Mouse (Mus musculus) Patski (cell line): Measurements from ENCODE around the gene Myf6. TPM values are rescaled to one million over a fixed set of nuclear protein-coding genes. Genes with fewer than 3 reads are reported as not detected.
A peak's percentile ranks its signal among the peaks of the same experiment; 100 is the strongest.

Experiments
- ATAC-seq: fragments of 100-300 bp; one replicate; pipeline ENCODE4 v1.8.0; 2021
- CTCF ChIA-PET: fragments of 350-600 bp; sonication (Branson Sonifier 250); formaldehyde crosslinking; loops from one replicate; lab custom pipeline; 2022; ENCODE audit warnings: inconsistent platforms; lab: Charles Lee
- POLR2A ChIA-PET: fragments of 350-600 bp; sonication (Branson Sonifier 250); formaldehyde crosslinking; loops from one replicate; lab custom pipeline; 2022; ENCODE audit warnings: antibody characterized with exemption, inconsistent platforms; lab: Charles Lee
- DNase-seq: peaks from one replicate; pipeline ENCODE4 v3.0.0-alpha.2; 2011; ENCODE audit warnings: low read depth, low spot score
- H3K27me3 ChIP-seq: fragments of 371-371 bp; one replicate; pipeline ENCODE4 v1.5.1; 2021
- CTCF ChIP-seq: fragments of 100-300 bp; IDR thresholded peaks from one replicate; pipeline ENCODE4 v1.5.1; 2021
- in situ Hi-C: fragments of 300-500 bp; cut with MboI; formaldehyde crosslinking; loops from 3 replicates; pipeline ENCODE4 v1.11.1; 2018; ENCODE audit warnings: low pct_unique_long_range_greater_than_20kb, mixed read lengths
- polyA plus RNA-seq: library from polyadenylated mRNA; unstranded; gene quantifications from one replicate; pipeline ENCODE4 v1.2.3, GENCODE M21; 2021

Myf6 gene
- not detected for polyA plus RNA-seq

GRCm38 (mm10) chr10:107494568-107494967 lies at the start of gene Myf6:
Myf6 (minus strand) TSS chr10:107494737.
- ChIA-PET POLR2A (no interaction called here), CTCF (no interaction called here)
- DNase-seq, result no peak
- TF ChIP-seq CTCF, result no peak
- no peaks in the 10 kb centered on the region for H3K27me3 ChIP-seq
- ATAC-seq, result no peak
- in situ Hi-C loops, result no loop called here

GRCm38 (mm10) chr10:107543026-107543425 lies 48.5 kb upstream of the Myf6 start:
- H3K27me3 ChIP-seq, result no peaks in the 10 kb centered on the region
- CTCF ChIA-PET, result interaction anchor here (1.8 kb wide), 1 partner anchor 17 kb away, joined by 4 read pairs; no protein-coding TSS in a partner anchor
- ATAC-seq, result no peak
- POLR2A ChIA-PET, result no interaction called here
- no peak for TF ChIP-seq CTCF
- in situ Hi-C loops, result no loop called here
- DNase-seq, result no peak

GRCm38 (mm10) chr10:107528758-107529157 lies 34.2 kb upstream of the Myf6 start:
- DNase-seq (no peak), ATAC-seq (no peak)
- no peaks in the 10 kb centered on the region for H3K27me3 ChIP-seq
- ChIA-PET CTCF (interaction anchor here (1.6 kb wide), 1 partner anchor 17 kb away, joined by 3 read pairs; no protein-coding TSS in a partner anchor), POLR2A (no interaction called here)
- TF ChIP-seq CTCF, result no peak
- in situ Hi-C loops, result no loop called here

- no peaks in the 10 kb centered on the region for H3K27me3 ChIP-seq
- CTCF ChIA-PET, result no interaction called here
- POLR2A ChIA-PET, result no interaction called here
- no peak for TF ChIP-seq CTCF
- DNase-seq, result no peak
- in situ Hi-C loops, result no loop called here
- ATAC-seq, result no peak
These were observed 24.7 kb upstream of the Myf6 start for GRCm38 (mm10) chr10:107519216-107519615.

GRCm38 (mm10) chr10:107516641-107517040 lies 22.1 kb upstream of the Myf6 start:
- in situ Hi-C loops, result no loop called here
- no peaks in the 10 kb centered on the region for H3K27me3 ChIP-seq
- ChIA-PET POLR2A (interaction anchor here (0.8 kb wide), 1 partner anchor 11 kb away, joined by 3 read pairs; no protein-coding TSS in a partner anchor), CTCF (no interaction called here)
- DNase-seq (no peak), ATAC-seq (no peak)
- no peak for TF ChIP-seq CTCF

- CTCF ChIA-PET, result no interaction called here
These were observed 20.2 kb upstream of the Myf6 start for GRCm38 (mm10) chr10:107514735-107515134.

GRCm38 (mm10) chr10:107506397-107506796 lies 11.9 kb upstream of the Myf6 start:
- in situ Hi-C loops, result no loop called here
- CTCF ChIA-PET, result no interaction called here
- no peak for ATAC-seq

More at GRCm38 (mm10) chr10:107514735-107515134, 20.2 kb upstream of the Myf6 start:
- no peaks in the 10 kb centered on the region for H3K27me3 ChIP-seq
- no peak for ATAC-seq
- in situ Hi-C loops, result no loop called here
- DNase-seq, result no peak
- no peak for TF ChIP-seq CTCF
- POLR2A ChIA-PET, result no interaction called here

GRCm38 (mm10) chr10:107503430-107503829 lies 8.9 kb upstream of the Myf6 start:
- H3K27me3 ChIP-seq, result no peaks in the 10 kb centered on the region
- CTCF ChIA-PET, result interaction anchor here (0.5 to 1.2 kb wide), 2 partner anchors 23 to 121 kb away, joined by 3 read pairs; no protein-coding TSS in a partner anchor
- no peak for ATAC-seq
- no peak for DNase-seq
- POLR2A ChIA-PET, result no interaction called here
- in situ Hi-C loops, result no loop called here
- no peak for TF ChIP-seq CTCF

More at GRCm38 (mm10) chr10:107506397-107506796, 11.9 kb upstream of the Myf6 start:
- POLR2A ChIA-PET, result no interaction called here
- no peak for TF ChIP-seq CTCF
- H3K27me3 ChIP-seq, result no peaks in the 10 kb centered on the region
- DNase-seq, result no peak

GRCm38 (mm10) chr10:107502193-107502592 lies 7.7 kb upstream of the Myf6 start:
- no peaks in the 10 kb centered on the region for H3K27me3 ChIP-seq
- ChIA-PET POLR2A (no interaction called here), CTCF (no interaction called here)
- TF ChIP-seq CTCF, result no peak
- ATAC-seq (peak; percentile 39), DNase-seq (no peak)
- in situ Hi-C loops, result no loop called here

GRCm38 (mm10) chr10:107499656-107500055 lies 5.1 kb upstream of the Myf6 start:
- DNase-seq (no peak), ATAC-seq (no peak)
- H3K27me3 ChIP-seq, result no peaks in the 10 kb centered on the region
- no peak for TF ChIP-seq CTCF
- ChIA-PET POLR2A (no interaction called here), CTCF (no interaction called here)
- in situ Hi-C loops, result no loop called here

GRCm38 (mm10) chr10:107496402-107496801 lies 1.9 kb upstream of the Myf6 start:
- POLR2A ChIA-PET, result no interaction called here
- DNase-seq (no peak), ATAC-seq (no peak)
- CTCF ChIA-PET, result no interaction called here
- in situ Hi-C loops, result no loop called here
- no peaks in the 10 kb centered on the region for H3K27me3 ChIP-seq
- no peak for TF ChIP-seq CTCF
